Comparison of ENCODE assay signal across 13 mouse cellular contexts in the genomic region with DNA sequence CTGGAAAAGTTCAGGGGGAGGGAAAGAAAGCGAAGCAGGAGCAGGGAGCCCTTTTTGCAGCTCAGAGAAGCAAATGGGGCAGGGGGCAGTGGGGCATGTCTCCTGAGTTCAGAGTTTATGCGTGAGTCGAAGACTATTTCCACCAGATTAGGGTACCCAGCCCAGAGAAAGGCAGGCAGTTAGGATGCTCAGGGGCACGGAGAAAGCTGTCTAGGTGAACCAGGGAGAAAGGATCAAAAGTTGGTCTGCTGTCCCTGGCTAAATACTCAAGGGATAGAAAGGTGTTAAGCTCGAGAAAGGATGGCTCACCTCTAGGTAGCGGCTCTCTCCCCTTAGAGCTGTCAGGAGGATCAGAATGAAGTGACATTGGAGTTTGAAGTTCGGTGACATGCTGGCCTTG. TPM values are rescaled to one million over a fixed set of nuclear protein-coding genes. Genes with fewer than 3 reads are reported as not detected.
DNase-seq lines count a peak whose midpoint lies in the region; ATAC-seq lines count a peak whose summit lies in the region.
"Had no signal": no experiment of that assay in that cellular context is flagged by ENCODE, and none has a peak within 500 bp of the region (broad histone marks: within the 10 kb centered on the region; RNA-seq: fewer than 3 reads in every experiment).

No protein-coding gene starts in this region.

- no peaks in the 10 kb centered on the region for H3K4me1 ChIP-seq in heart, embryonic 11.5 days (ENCODE audit: control insufficient read depth, insufficient read depth, low read length)
- peaks cover 18% of the 10 kb centered on the region for H3K4me1 ChIP-seq in embryonic facial prominence, embryonic 10.5 days
- peaks cover 16% of the 10 kb centered on the region for H3K4me1 ChIP-seq in hindbrain, embryonic 15.5 days (replicated peaks)
- H3K4me1 ChIP-seq in midbrain, embryonic 14.5 days (ENCODE audit: control insufficient read depth, insufficient read depth, low read length): 0 out of 2 replicates have a peak, but pooled peaks cover 9% of the 10 kb centered on the region

- ATAC-seq in heart, embryonic 11.5 days (replicated peaks; ENCODE audit: insufficient number of reproducible peaks, low FRiP score, low TSS enrichment): no peak
- no peak for ATAC-seq in hindbrain, embryonic 15.5 days (ENCODE audit: low FRiP score, low read depth)
- ATAC-seq in midbrain, embryonic 14.5 days (ENCODE audit: low FRiP score, low TSS enrichment): no peak

- H3K36me3 ChIP-seq in heart, embryonic 11.5 days (ENCODE audit: control insufficient read depth, insufficient read depth, low read length): no peaks in the 10 kb centered on the region
- H3K36me3 ChIP-seq in embryonic facial prominence, embryonic 10.5 days (replicated peaks): no peaks in the 10 kb centered on the region
- no peaks in the 10 kb centered on the region for H3K36me3 ChIP-seq in hindbrain, embryonic 15.5 days
- no peaks in the 10 kb centered on the region for H3K36me3 ChIP-seq in midbrain, embryonic 14.5 days (ENCODE audit: control insufficient read depth, insufficient read depth, low read length)

- no peak overlapping the region for H3K27ac ChIP-seq in heart, embryonic 11.5 days (ENCODE audit: low read depth, low read length)
- H3K27ac ChIP-seq in embryonic facial prominence, embryonic 10.5 days (replicated peaks): no peak overlapping the region; the same call in 1 of the 2 replicates
- H3K27ac ChIP-seq in hindbrain, embryonic 15.5 days (replicated peaks): no peak overlapping the region
- no peak overlapping the region for H3K27ac ChIP-seq in midbrain, embryonic 14.5 days (replicated peaks; ENCODE audit: low read depth, low read length)

- H3K4me2 ChIP-seq in heart, embryonic 11.5 days: peak overlapping the region; percentile 81
- peak overlapping the region; percentile 88 for H3K4me2 ChIP-seq in hindbrain, embryonic 15.5 days
- peak overlapping the region; percentile 87 for H3K4me2 ChIP-seq in midbrain, embryonic 14.5 days (ENCODE audit: low read length)

- no peak for DNase-seq in heart, adult 18-20 months
- peak; percentile 18 for DNase-seq in embryonic facial prominence, embryonic 10.5 days (ENCODE audit: low spot score)
- no peak for DNase-seq in midbrain, embryonic 14.5 days
- no peak for DNase-seq in frontal cortex, postnatal 25 days (ENCODE audit: low spot score in 2 of 2)
- no peak for DNase-seq in urinary bladder, postnatal 36 days (ENCODE audit: low spot score in 2 of 2)
- no peak for DNase-seq in urinary bladder, postnatal 14 days (ENCODE audit: low spot score)
- DNase-seq: cerebellum, adult 2 months; right cerebral cortex, adult 18-20 months; thymus, postnatal 14 days had no signal

- H3K27me3 ChIP-seq in heart, embryonic 11.5 days (ENCODE audit: control insufficient read depth, insufficient read depth, low read length): peaks cover 37% of the 10 kb centered on the region
- H3K27me3 ChIP-seq in embryonic facial prominence, embryonic 10.5 days (replicated peaks; ENCODE audit: low read depth, poor library complexity, severe bottlenecking): peaks cover 52% of the 10 kb centered on the region
- H3K27me3 ChIP-seq in hindbrain, embryonic 15.5 days: peaks cover 18% of the 10 kb centered on the region
- peaks cover 10% of the 10 kb centered on the region; the same call in 1 of the 2 replicates for H3K27me3 ChIP-seq in midbrain, embryonic 14.5 days (ENCODE audit: control insufficient read depth, insufficient read depth, low read length)

- H3K9ac ChIP-seq in heart, embryonic 11.5 days (ENCODE audit: low read depth, low read length): no peak overlapping the region
- H3K9ac ChIP-seq in hindbrain, embryonic 15.5 days: no peak overlapping the region
- peak overlapping the region; percentile 48 for H3K9ac ChIP-seq in midbrain, embryonic 14.5 days (replicated peaks; ENCODE audit: low read length)

- H3K9me3 ChIP-seq in heart, embryonic 11.5 days (replicated peaks; ENCODE audit: control insufficient read depth, low read length): no peaks in the 10 kb centered on the region
- H3K9me3 ChIP-seq in embryonic facial prominence, embryonic 10.5 days: no peaks in the 10 kb centered on the region
- no peaks in the 10 kb centered on the region for H3K9me3 ChIP-seq in hindbrain, embryonic 15.5 days
- no peaks in the 10 kb centered on the region for H3K9me3 ChIP-seq in midbrain, embryonic 14.5 days (ENCODE audit: control insufficient read depth, low read length)

- H3K4me3 ChIP-seq in heart, embryonic 11.5 days (ENCODE audit: low read depth, low read length): peak overlapping the region; percentile 45
- peak overlapping the region; percentile 62 for H3K4me3 ChIP-seq in embryonic facial prominence, embryonic 10.5 days
- H3K4me3 ChIP-seq in hindbrain, embryonic 15.5 days: peak overlapping the region; percentile 44
- H3K4me3 ChIP-seq in midbrain, embryonic 14.5 days (replicated peaks; ENCODE audit: low read depth, low read length): peak overlapping the region; percentile 44

- WGBS in heart, embryonic 11.5 days (ENCODE audit: insufficient replicate concordance): 8% methylated on average over 7 of the region's 7 CpGs
- WGBS in embryonic facial prominence, embryonic 10.5 days: 16% methylated on average over 7 of the region's 7 CpGs
- WGBS in hindbrain, embryonic 15.5 days: 15% methylated on average over 7 of the region's 7 CpGs
- WGBS in midbrain, embryonic 14.5 days: 11% methylated on average over 7 of the region's 7 CpGs

RNA-seq across cellular contexts. Expression of a gene that starts 0.4 kb away (rescaled TPM):
- polyA plus RNA-seq in heart, embryonic 11.5 days (2014; fragmentation: Nextera tagmentation; extraction: Ambion mirVana): 0.17 TPM in 1 of 2 replicates, not detected in the other
- total RNA-seq in heart, adult 18-20 months (2021): not detected
- polyA plus RNA-seq in embryonic facial prominence, embryonic 10.5 days (2016; fragmentation: Nextera tagmentation; extraction: Ambion mirVana): 0.80 and 1.4 TPM in 2 replicates
- polyA plus RNA-seq in hindbrain, embryonic 15.5 days (2015; fragmentation: Nextera tagmentation; extraction: Ambion mirVana): 8.7 and 8.8 TPM in 2 replicates
- polyA plus RNA-seq in midbrain, embryonic 14.5 days (2014; fragmentation: Nextera tagmentation; extraction: Ambion mirVana): 3.2 and 3.3 TPM in 2 replicates
- total RNA-seq: gastrocnemius, postnatal 10 days had no signal

RNA-seq across cellular contexts. Expression of a gene that starts 34.2 kb away (rescaled TPM):
- not detected in 2 replicates for polyA plus RNA-seq in heart, embryonic 11.5 days (2014; fragmentation: Nextera tagmentation; extraction: Ambion mirVana)
- not detected for total RNA-seq in heart, adult 18-20 months (2021)
- polyA plus RNA-seq in embryonic facial prominence, embryonic 10.5 days (2016; fragmentation: Nextera tagmentation; extraction: Ambion mirVana): 0.60 TPM in 1 of 2 replicates, not detected in the other
- not detected in 2 replicates for polyA plus RNA-seq in hindbrain, embryonic 15.5 days (2015; fragmentation: Nextera tagmentation; extraction: Ambion mirVana)
- not detected in 2 replicates for polyA plus RNA-seq in midbrain, embryonic 14.5 days (2014; fragmentation: Nextera tagmentation; extraction: Ambion mirVana)
- total RNA-seq: layer of hippocampus, adult 18-20 months had no signal
- polyA plus RNA-seq: cerebellum, adult 2 months had no signal
